Mouse (Mus musculus) WW6 (cell line): Measurements from ENCODE around the gene Ttll10.

Experiments
- DNase-seq: peaks from one replicate; pipeline ENCODE4 v3.0.0-alpha.2; 2013; ENCODE audit warnings: low read depth, low spot score

Gene Ttll10

GRCm38 (mm10) chr4:156059261-156059660 is at the start of gene Ttll10:
Gene Ttll10, minus strand, starts transcription at chr4:156059414.
- DNase-seq = no peak

GRCm38 (mm10) chr4:156103342-156103741 is 44.1 kb upstream of the Ttll10 start:
- DNase-seq = no peak

- DNase-seq = no peak
Measured at GRCm38 (mm10) chr4:156101481-156101903, 42.3 kb upstream of the Ttll10 start.

GRCm38 (mm10) chr4:156100501-156100900 is 41.3 kb upstream of the Ttll10 start:
- no peak for DNase-seq

DNA sequence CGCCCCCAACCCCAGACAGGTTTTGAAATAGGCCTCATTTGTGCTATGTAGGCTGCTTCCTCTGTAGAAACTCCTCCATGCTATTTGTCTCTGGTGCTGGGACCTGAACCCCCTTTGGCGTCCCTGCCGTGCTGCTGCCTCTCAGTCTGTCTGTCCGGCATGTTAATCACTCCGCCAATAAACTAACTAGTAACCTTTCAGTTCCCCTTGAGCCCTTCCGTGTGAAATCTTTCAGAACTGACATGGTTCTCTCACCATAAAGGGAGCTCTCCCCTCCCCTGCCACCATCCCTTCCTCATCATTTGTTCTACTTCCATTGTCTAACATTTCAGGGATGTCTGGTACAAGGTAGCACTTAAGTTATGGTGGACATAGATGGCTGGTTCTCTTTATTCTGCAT is 40.2 kb upstream of the Ttll10 start:
- DNase-seq = no peak

GRCm38 (mm10) chr4:156097770-156098366 is 38.7 kb upstream of the Ttll10 start:
- DNase-seq = no peak

DNA sequence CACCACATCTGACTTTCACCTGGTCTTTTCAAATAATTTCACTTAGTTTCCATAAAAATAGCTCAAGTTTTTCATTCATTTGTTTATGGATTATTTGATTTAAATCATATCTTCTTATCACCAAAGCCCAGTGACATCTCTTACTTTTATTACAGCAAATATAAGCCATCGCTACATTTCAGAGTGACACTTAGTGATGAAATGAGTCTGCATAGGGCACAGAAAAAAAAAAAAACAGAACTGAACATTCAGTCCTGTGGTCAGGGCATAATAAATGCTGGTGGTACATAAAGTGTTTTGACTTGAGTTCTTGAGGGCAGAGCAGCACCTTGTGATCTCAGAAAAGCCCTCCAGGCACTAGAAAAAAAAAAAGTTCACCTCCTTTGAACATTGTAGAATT is 37.0 kb upstream of the Ttll10 start:
- DNase-seq = no peak

- DNase-seq = no peak
Measured at GRCm38 (mm10) chr4:156093758-156094157, 34.5 kb upstream of the Ttll10 start.

DNA sequence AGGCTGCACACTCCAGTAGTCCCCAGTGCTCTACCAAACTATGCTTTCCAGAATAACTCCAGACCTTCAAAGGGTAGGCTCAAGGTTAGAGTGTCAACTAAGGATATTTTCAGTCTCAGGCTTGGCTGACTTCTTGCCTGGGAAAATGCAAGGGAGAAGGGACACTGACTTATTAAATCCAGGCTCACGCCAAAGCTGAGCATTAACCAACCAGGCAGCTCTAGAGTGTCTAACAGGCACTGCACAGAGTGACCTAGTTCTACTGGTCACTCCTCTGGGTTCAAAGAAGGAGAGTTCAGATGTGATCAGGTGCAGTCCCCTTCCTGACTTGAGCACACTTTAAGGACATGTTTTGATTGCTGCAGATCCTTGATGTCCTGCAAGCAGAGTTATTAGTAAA is 33.6 kb upstream of the Ttll10 start:
- DNase-seq = no peak

GRCm38 (mm10) chr4:156091236-156091635 is 32.0 kb upstream of the Ttll10 start:
- no peak for DNase-seq

GRCm38 (mm10) chr4:156087398-156088087 is 28.3 kb upstream of the Ttll10 start:
- DNase-seq = no peak

GRCm38 (mm10) chr4:156085256-156085655 is 26.0 kb upstream of the Ttll10 start:
- DNase-seq = no peak

GRCm38 (mm10) chr4:156084096-156084879 is 25.1 kb upstream of the Ttll10 start:
- no peak for DNase-seq

- no peak for DNase-seq
Measured at GRCm38 (mm10) chr4:156083348-156083747, 24.1 kb upstream of the Ttll10 start.

GRCm38 (mm10) chr4:156082621-156083234 is 23.5 kb upstream of the Ttll10 start:
- DNase-seq = no peak

GRCm38 (mm10) chr4:156077499-156078301 is 18.5 kb upstream of the Ttll10 start:
- DNase-seq = no peak

DNA sequence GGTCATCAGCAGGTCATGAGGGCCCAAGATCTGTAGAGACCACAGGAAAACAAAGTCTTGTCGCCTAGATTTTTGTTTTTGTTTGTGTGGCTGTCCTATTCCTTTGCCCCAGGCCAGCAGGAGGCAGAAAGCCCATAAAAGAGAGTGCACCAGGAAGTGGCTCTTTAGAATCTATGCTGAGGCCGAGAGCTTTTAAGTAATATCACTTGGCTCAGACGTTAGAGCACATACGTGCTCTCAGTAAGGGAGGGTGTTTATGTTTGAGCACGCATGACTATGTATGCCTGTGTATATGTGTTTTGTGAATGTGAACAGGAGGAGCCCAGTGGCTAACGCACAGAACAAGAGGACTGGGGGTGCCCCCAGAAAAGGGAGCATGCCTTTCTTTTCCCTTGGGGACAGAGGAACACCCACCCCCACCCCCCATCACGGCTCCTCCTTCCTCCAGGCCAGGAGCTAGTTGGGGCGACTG is 17.7 kb upstream of the Ttll10 start:
- no peak for DNase-seq

DNA sequence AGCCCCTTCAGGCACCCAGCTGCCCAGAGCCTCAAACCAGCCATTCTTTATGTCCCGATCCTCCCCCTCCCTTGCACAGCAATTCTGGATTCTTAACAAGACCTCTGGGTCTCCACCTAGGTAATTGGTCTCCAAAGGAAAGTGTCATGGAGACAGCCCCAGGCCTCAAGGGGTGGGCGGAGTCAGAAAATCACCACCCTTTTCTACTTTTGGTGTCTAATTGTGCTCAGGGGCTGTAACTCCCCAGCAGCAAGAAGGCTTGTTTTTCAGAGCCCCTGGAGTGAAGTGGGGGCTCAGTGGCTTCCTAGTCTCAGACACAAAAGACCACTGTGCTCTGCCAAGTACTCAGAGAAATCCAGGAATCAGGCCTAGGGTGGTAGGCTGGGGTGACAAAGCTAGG is 11.5 kb upstream of the Ttll10 start:
- DNase-seq = no peak

DNA sequence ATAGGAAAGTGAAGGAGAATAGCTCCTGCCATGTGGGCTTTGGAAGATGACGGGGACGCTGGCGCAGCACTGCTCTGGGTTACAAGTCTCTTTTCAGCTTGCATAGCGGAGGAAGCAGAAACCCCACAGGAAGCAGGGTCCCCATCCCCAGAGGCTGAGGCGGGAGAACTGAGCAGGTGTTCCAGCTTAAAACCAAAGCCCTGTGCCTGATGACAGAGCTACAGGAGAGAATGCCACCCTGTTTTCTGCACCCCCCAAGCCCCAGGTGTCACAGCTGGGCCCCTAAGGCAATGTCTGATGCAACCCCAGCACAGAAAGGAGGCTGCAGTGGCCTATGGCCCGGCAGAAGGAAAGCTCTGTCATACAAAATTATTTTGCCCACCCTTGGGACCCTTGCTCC is 11.1 kb upstream of the Ttll10 start:
- DNase-seq = no peak

GRCm38 (mm10) chr4:156069701-156070100 is 10.5 kb upstream of the Ttll10 start:
- DNase-seq = no peak

GRCm38 (mm10) chr4:156067256-156067949 is 8.2 kb upstream of the Ttll10 start:
- DNase-seq = no peak
